Mouse (Mus musculus) CH12.LX (cell line): ENCODE measurements around the gene Fmo3. TPM values are rescaled to one million over a fixed set of nuclear protein-coding genes. Genes with fewer than 3 reads are reported as not detected.
A peak's percentile ranks its signal among the peaks of the same experiment; 100 is the strongest.

Experiments
- DNase-seq: peaks from one replicate; pipeline ENCODE4 v3.0.0-alpha.2; 2013; ENCODE audit errors: extremely low read depth
- H3K27ac ChIP-seq: 2 replicates; pipeline ENCODE4 v1.5.1; 2012; ENCODE audit warnings: low read depth, mild to moderate bottlenecking, control low read depth, moderate library complexity; ENCODE audit not compliant: insufficient read depth
- H3K27me3 ChIP-seq: replicated peaks from 2 replicates; pipeline ENCODE3; 2012; ENCODE audit warnings: inconsistent platforms
- H3K36me3 ChIP-seq, 2 experiments: replicated peaks in 1 of 2; 2 replicates each; pipeline versions ENCODE3 to v1.6.1; 2012; ENCODE audit warnings: inconsistent platforms in 1 of 2, low read length in 1 of 2, mild to moderate bottlenecking in 1 of 2, mixed read lengths in 1 of 2, moderate library complexity in 1 of 2; ENCODE audit not compliant: control insufficient read depth in 1 of 2, insufficient read depth in 1 of 2
- H3K4me1 ChIP-seq, 2 experiments: 2 replicates each; pipeline ENCODE4 v1.6.1; 2012; ENCODE audit warnings: inconsistent platforms in 1 of 2, moderate library complexity in 1 of 2; ENCODE audit not compliant: insufficient read depth in 2 of 2, control insufficient read depth in 1 of 2
- H3K4me2 ChIP-seq: 2 replicates; pipeline ENCODE4 v1.6.1; 2012; ENCODE audit warnings: low read depth, mild to moderate bottlenecking, control low read depth; ENCODE audit not compliant: poor library complexity, insufficient read depth, severe bottlenecking
- H3K4me3 ChIP-seq, 3 experiments: fragments of 150-350 bp in 1 of 3; sonication (generic) in 1 of 3; replicated peaks in 1 of 3; 2 replicates each; pipeline versions ENCODE3 to v1.5.1; 2011 to 2012; ENCODE audit warnings: low read depth in 2 of 3, low read length in 2 of 3, mild to moderate bottlenecking in 2 of 3, moderate library complexity in 2 of 3, control low read depth in 1 of 3, improper control_type of control experiment in 1 of 3, inconsistent platforms in 1 of 3, mixed read lengths in 1 of 3; ENCODE audit not compliant: poor library complexity in 1 of 3
- H3K79me2 ChIP-seq: replicated peaks from 2 replicates; pipeline ENCODE4 v1.6.1; 2012; ENCODE audit warnings: mild to moderate bottlenecking, moderate library complexity; ENCODE audit not compliant: control insufficient read depth, poor library complexity, insufficient read depth, severe bottlenecking; ENCODE audit errors: extremely low read depth
- H3K9ac ChIP-seq: 2 replicates; pipeline ENCODE4 v1.6.1; 2012; ENCODE audit warnings: low read depth, mild to moderate bottlenecking, control low read depth, moderate library complexity; ENCODE audit not compliant: insufficient read depth
- H3K9me3 ChIP-seq: replicated peaks from 2 replicates; pipeline ENCODE3; 2012; ENCODE audit warnings: low read length, inconsistent platforms, mixed read lengths
- BHLHE40 ChIP-seq: IDR thresholded peaks from 2 replicates; pipeline ENCODE4 v1.6.1; 2011; ENCODE audit warnings: mild to moderate bottlenecking, low read depth, low read length, improper control_type of control experiment
- CHD1 ChIP-seq: IDR thresholded peaks from 2 replicates; pipeline ENCODE4 v1.6.1; 2012; ENCODE audit warnings: low read depth, low read length, improper control_type of control experiment, inconsistent platforms
- JUND ChIP-seq: conservative IDR thresholded peaks from 2 replicates; pipeline ENCODE4 v1.6.1; 2011; ENCODE audit warnings: low read depth, low read length, improper control_type of control experiment
- MAFK ChIP-seq: IDR thresholded peaks from 2 replicates; pipeline ENCODE4 v1.6.1; 2011; ENCODE audit warnings: low read length, improper control_type of control experiment; ENCODE audit not compliant: insufficient replicate concordance
- MAZ ChIP-seq: IDR thresholded peaks from 2 replicates; pipeline ENCODE4 v1.6.1; 2012; ENCODE audit warnings: low read depth, mild to moderate bottlenecking, inconsistent platforms, low read length, improper control_type of control experiment, moderate library complexity
- POLR2A ChIP-seq: IDR thresholded peaks from 2 replicates; pipeline ENCODE4 v1.6.1; 2011; ENCODE audit warnings: low read depth, mild to moderate bottlenecking, improper control_type of control experiment, low read length
- RAD21 ChIP-seq: IDR thresholded peaks from 2 replicates; pipeline ENCODE4 v1.6.1; 2011; ENCODE audit warnings: low read depth, mild to moderate bottlenecking, low read length, improper control_type of control experiment, moderate library complexity
- TCF12 ChIP-seq: IDR thresholded peaks from 2 replicates; pipeline ENCODE4 v1.6.1; 2014; ENCODE audit warnings: low read depth, mild to moderate bottlenecking, inconsistent platforms, low read length, improper control_type of control experiment
- ZC3H11A ChIP-seq: IDR thresholded peaks from 2 replicates; pipeline ENCODE4 v1.6.1; 2012; ENCODE audit warnings: low read depth, mild to moderate bottlenecking, inconsistent platforms, low read length, improper control_type of control experiment
- dilution Hi-C: fragments of 300-500 bp; cut with MboI; formaldehyde crosslinking; loops from 2 replicates; pipeline ENCODE4 v1.14.3; 2020; ENCODE audit warnings: low sequenced_read_pairs; ENCODE audit not compliant: extremely low pct_unique_long_range_greater_than_20kb, extremely low pct_ligation_motif_present
- in situ Hi-C: fragments of 300-500 bp; cut with MboI; formaldehyde crosslinking; loops from 3 replicates; pipeline ENCODE4 v1.14.3; 2019; ENCODE audit warnings: low sequenced_read_pairs, low pct_ligation_motif_present, low pct_unique_long_range_greater_than_20kb, mixed read lengths
- polyA plus RNA-seq: library from polyadenylated mRNA; unstranded; fragments of >175 nt; gene quantifications from 2 replicates; pipeline ENCODE4 v1.2.1, GENCODE M21; 2012; ENCODE audit warnings: low read depth; ENCODE audit not compliant: insufficient read length
- total RNA-seq, 2 experiments: library from RNA; depleted of rRNA; stranded (reverse); fragments of 300-350 nt in 1 of 2; fragments of >200 nt in 1 of 2; gene quantifications; 2 replicates each; pipeline ENCODE4 v1.2.3; 2012 to 2014

Gene Fmo3
- total and polyA plus RNA-seq, 3 experiments = not detected

GRCm38 (mm10) chr1:162949763-162950162, 34.6 kb downstream of the Fmo3 start:
- no peaks in the 10 kb centered on the region for H3K9me3 ChIP-seq
- in situ Hi-C loops = no loop called here
- no peak overlapping the region for H3K27ac ChIP-seq
- dilution Hi-C loops = no loop called here
- H3K4me2 ChIP-seq = no peak overlapping the region
- no peak for DNase-seq
- no peaks in the 10 kb centered on the region for H3K36me3 ChIP-seq
- no peak overlapping the region for H3K9ac ChIP-seq
- H3K4me1 ChIP-seq = no peaks in the 10 kb centered on the region
- TF ChIP-seq MAFK (peak; percentile 68; the same call in 1 of the 2 replicates), TCF12 (no peak)
- H3K4me3 ChIP-seq = no peak overlapping the region
- no peaks in the 10 kb centered on the region for H3K27me3 ChIP-seq
- H3K79me2 ChIP-seq = no peaks in the 10 kb centered on the region

- Histone ChIP-seq H3K4me2 (no peak overlapping the region), H3K79me2 (no peaks in the 10 kb centered on the region), H3K27me3 (no peaks in the 10 kb centered on the region)
- in situ Hi-C loops (no loop called here), dilution Hi-C loops (no loop called here)
- TF ChIP-seq CHD1 = no peak
- TF ChIP-seq MAZ = no peak
- TF ChIP-seq POLR2A = no peak
- TF ChIP-seq, all 38 proteins: peak for 0
- no peaks in the 10 kb centered on the region for H3K9me3 ChIP-seq
- no peaks in the 10 kb centered on the region for H3K36me3 ChIP-seq
- DNase-seq = no peak
- no peak overlapping the region for H3K9ac ChIP-seq
- no peak overlapping the region for H3K27ac ChIP-seq
- H3K4me1 ChIP-seq = no peaks in the 10 kb centered on the region
- no peak overlapping the region for H3K4me3 ChIP-seq
Measured at GRCm38 (mm10) chr1:162947934-162948333, 36.4 kb downstream of the Fmo3 start.

GRCm38 (mm10) chr1:162946837-162947558, 37.3 kb downstream of the Fmo3 start:
- H3K4me1 ChIP-seq = no peaks in the 10 kb centered on the region
- H3K4me2 ChIP-seq = no peak overlapping the region
- dilution Hi-C loops = no loop called here

More at GRCm38 (mm10) chr1:162946837-162947558, 37.3 kb downstream of the Fmo3 start:
- H3K36me3 ChIP-seq = no peaks in the 10 kb centered on the region
- H3K79me2 ChIP-seq = no peaks in the 10 kb centered on the region
- no peak overlapping the region for H3K27ac ChIP-seq
- DNase-seq = no peak
- H3K9ac ChIP-seq = no peak overlapping the region
- no peaks in the 10 kb centered on the region for H3K9me3 ChIP-seq
- TF ChIP-seq ZC3H11A = no peak
- TF ChIP-seq RAD21 = no peak
- no peak for TF ChIP-seq JUND
- TF ChIP-seq BHLHE40 = no peak
- TF ChIP-seq, all 38 proteins: peak for 0
- in situ Hi-C loops = no loop called here
- Histone ChIP-seq H3K27me3 (no peaks in the 10 kb centered on the region), H3K4me3 (no peak overlapping the region)
